Mouse (Mus musculus): ENCODE measurements around the gene Kctd13.
A peak's percentile ranks its signal among the peaks of the same experiment; 100 is the strongest.

Gene Kctd13

GRCm38 (mm10) chr7:126946530-126946929, 17.9 kb downstream of the Kctd13 start:
- DNase-seq: peak; percentile 47 to 48

- no peak for DNase-seq
Observed at GRCm38 (mm10) chr7:126948626-126949025, 19.9 kb downstream of the Kctd13 start.

GRCm38 (mm10) chr7:126949403-126949792, 20.7 kb downstream of the Kctd13 start, which contains the start of gene Asphd1:
Gene Asphd1, minus strand, starts transcription at chr7:126949582.
- no peak for DNase-seq

GRCm38 (mm10) chr7:126949793-126950646, 21.3 kb downstream of the Kctd13 start, which contains the start of gene Sez6l2:
Gene Sez6l2, plus strand, starts transcription at chr7:126950563.
- peak; percentile 90 to 91 for DNase-seq

- DNase-seq: no peak
Observed at GRCm38 (mm10) chr7:126950647-126951615, 22.3 kb downstream of the Kctd13 start.

GRCm38 (mm10) chr7:126951741-126952140, 23.1 kb downstream of the Kctd13 start:
- DNase-seq: no peak

- DNase-seq: peak in 1 of 2 experiments; percentile 32
Observed at GRCm38 (mm10) chr7:126952646-126953045, 24.0 kb downstream of the Kctd13 start.

- DNase-seq: no peak
Observed at GRCm38 (mm10) chr7:126955125-126955524, 26.4 kb downstream of the Kctd13 start.

- no peak for DNase-seq
Observed at GRCm38 (mm10) chr7:126959780-126960179, 31.1 kb downstream of the Kctd13 start.

GRCm38 (mm10) chr7:126961095-126961494, 32.4 kb downstream of the Kctd13 start:
- DNase-seq: no peak

- DNase-seq: no peak
Observed at GRCm38 (mm10) chr7:126961965-126962364, 33.3 kb downstream of the Kctd13 start.

GRCm38 (mm10) chr7:126963548-126964286, 35.0 kb downstream of the Kctd13 start:
- peak; percentile 52 to 54 for DNase-seq

GRCm38 (mm10) chr7:126965568-126965967, 36.9 kb downstream of the Kctd13 start:
- no peak for DNase-seq

- no peak for DNase-seq
Observed at GRCm38 (mm10) chr7:126967361-126967760, 38.7 kb downstream of the Kctd13 start.

- DNase-seq: no peak
Observed at GRCm38 (mm10) chr7:126975493-126975892, 46.8 kb downstream of the Kctd13 start.

- no peak for DNase-seq
Observed at GRCm38 (mm10) chr7:126975893-126975949, 47.0 kb downstream of the Kctd13 start, which contains the start of gene Cdipt. Gene Cdipt, plus strand, starts transcription at chr7:126975914.

- DNase-seq: peak; percentile 94 to 95
Observed at GRCm38 (mm10) chr7:126975950-126976866, 47.5 kb downstream of the Kctd13 start, which contains the start of gene Cdiptos. Gene Cdiptos, minus strand, starts transcription at chr7:126976098.

- DNase-seq: no peak
Observed at GRCm38 (mm10) chr7:126976878-126977459, 48.3 kb downstream of the Kctd13 start.

- no peak for DNase-seq
Observed at GRCm38 (mm10) chr7:126978841-126979240, 50.2 kb downstream of the Kctd13 start.

- no peak for DNase-seq
Observed at GRCm38 (mm10) chr7:126981601-126982000, 52.9 kb downstream of the Kctd13 start.

- no peak for DNase-seq
Observed at GRCm38 (mm10) chr7:126982054-126982453, 53.4 kb downstream of the Kctd13 start.
